Mouse (Mus musculus) G1E-ER4 (cell line): ENCODE measurements around the gene Rtcb. TPM values are rescaled to one million over a fixed set of nuclear protein-coding genes. Genes with fewer than 3 reads are reported as not detected.

Experiments used
- GATA1 ChIP-seq: IDR thresholded peaks from one replicate; pipeline ENCODE4 v1.8.0; 2012; ENCODE audit warnings: low read length, inconsistent platforms
- polyA plus RNA-seq: library from polyadenylated mRNA; stranded (reverse); fragments of >175 nt; gene quantifications from 2 replicates; pipeline ENCODE4 v1.2.3, GENCODE M21; 2012

Rtcb gene
- polyA plus RNA-seq, 1 experiment, result 57.7 TPM

- TF ChIP-seq GATA1, result no peak
These were observed 678 bp downstream of the Rtcb start for GRCm38 (mm10) chr10:85956871-85957419.

GRCm38 (mm10) chr10:85954429-85954828 lies 3.2 kb downstream of the Rtcb start:
- no peak for TF ChIP-seq GATA1

- no peak for TF ChIP-seq GATA1
These were observed 4.2 kb downstream of the Rtcb start for GRCm38 (mm10) chr10:85953401-85953800.

- no peak for TF ChIP-seq GATA1
These were observed 5.7 kb downstream of the Rtcb start for GRCm38 (mm10) chr10:85951765-85952443.

DNA sequence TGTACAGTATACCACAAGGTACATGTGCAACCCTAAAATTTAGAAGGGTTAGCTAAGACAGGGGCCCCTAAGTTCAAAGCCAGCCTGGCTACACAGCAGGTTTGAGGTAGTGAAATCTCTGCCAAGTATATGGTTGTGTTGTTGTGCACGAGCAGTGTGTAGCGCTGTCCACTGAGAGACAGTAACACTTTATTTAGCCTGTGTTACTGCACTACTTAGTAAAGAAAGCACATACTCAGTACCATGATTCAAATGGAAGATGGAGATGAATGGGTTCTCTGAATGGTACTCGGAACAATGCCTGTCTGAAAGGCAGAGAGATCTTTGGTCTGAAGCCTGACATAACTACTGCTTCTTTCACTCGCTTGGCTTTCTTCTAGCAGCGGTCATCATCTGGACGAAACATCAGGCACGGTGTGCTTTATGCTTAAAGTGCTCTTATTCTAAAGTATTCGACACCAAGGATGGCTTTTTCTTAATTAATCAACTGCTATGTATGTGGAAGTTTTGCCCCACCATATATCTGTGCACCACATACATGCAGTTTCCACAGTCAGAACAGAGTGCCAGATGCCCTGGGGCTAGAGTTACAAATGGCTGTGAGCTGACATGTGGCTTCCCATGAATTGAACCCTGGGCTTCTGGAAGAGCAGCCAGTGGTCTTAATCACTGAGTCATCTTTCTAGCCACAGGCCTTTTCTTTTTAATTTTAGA lies 9.0 kb downstream of the Rtcb start:
- no peak for TF ChIP-seq GATA1

DNA sequence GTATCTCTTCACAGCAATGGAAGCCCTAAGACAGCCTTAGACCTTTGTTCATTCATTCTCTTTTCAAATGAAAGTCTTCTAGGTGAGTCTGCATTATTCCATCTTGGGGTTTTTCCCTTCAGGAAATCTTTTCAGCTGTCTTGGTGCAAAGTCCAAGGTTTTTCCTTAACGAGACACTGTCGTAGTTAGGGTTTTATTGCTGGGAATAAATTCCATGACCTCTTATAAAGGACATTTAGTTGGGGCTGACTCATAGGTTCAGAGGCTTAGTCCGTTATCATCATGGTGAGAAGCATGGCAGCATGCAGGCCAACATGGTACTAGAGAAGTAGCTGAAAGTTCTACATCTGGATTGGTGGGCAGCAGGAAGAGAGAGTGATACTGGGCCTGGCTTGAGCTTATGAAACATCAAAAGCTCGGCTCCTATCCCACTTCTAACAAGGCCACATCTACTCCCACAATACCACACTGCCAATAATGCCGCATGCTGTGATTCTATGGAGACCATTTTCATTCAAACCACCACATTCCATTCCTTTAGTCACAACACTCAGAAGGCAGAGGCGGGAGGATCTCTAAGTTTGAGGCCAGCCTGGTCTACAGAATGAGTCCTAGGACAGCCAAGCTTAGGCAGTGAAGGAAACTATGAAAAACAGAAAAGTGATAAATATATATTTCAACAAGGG lies 21.2 kb downstream of the Rtcb start:
- no peak for TF ChIP-seq GATA1

GRCm38 (mm10) chr10:85929962-85930361 lies 27.7 kb downstream of the Rtcb start:
- no peak for TF ChIP-seq GATA1

DNA sequence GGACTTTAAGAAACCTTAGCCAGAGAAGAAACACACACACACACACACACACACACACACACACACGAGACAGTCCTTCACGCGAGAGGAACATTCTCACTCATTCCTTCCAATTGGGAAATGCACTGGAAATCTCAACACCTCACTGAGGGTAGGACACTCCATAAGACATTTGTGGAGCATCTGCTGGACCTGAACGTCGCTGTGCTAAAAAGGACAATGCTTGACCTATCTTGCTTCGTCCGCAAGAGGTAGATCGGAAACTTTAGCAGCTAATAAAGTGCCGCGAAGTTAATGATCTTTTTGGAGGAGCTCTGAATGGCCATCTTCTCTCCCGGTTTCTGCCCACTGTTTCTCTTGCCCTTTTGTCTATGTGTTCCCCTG lies 28.4 kb downstream of the Rtcb start:
- no peak for TF ChIP-seq GATA1

- TF ChIP-seq GATA1, result no peak
These were observed 29.0 kb downstream of the Rtcb start for GRCm38 (mm10) chr10:85928499-85929207.

DNA sequence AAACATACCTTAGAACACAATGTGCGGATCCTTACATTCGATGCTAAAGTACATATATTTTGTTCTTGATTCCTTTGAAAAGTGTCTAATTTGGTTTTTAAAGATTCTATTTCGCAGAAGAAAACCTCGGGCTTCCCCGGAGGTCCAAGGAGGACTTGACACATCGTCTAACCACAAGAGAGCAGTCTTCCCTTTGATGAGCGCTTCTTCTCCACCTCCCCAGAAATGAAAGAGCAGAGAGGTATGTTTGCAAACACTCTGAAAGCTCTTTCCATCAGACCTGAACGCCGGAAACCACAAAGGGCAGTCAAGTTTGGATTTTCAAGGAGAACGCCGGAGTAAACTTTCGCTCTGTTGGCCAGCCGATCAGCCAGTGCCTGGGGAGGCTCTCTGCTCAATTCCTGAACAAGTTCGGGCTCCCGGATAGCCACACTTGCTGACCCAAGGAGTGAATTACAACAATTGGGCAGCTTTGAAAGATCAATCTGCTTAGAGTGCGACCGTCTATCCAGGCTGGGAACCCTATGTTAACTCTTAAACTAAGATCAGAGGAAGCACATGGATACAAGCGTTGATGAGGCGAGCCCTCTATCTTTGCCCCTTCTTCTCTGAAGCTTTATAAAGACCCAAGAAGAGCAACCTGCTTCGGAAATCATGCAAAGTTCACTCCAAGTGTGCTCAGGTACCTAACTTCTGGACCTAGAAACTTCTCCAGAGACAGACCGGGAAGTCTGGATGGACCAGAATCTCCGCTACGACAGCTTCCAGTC lies 29.8 kb downstream of the Rtcb start, which contains the start of gene Ascl4:
Ascl4 (plus strand) TSS at position 6 of the 770 bp plus-strand sequence.
- TF ChIP-seq GATA1, result no peak

- TF ChIP-seq GATA1, result no peak
These were observed 40.9 kb downstream of the Rtcb start, which contains the start of gene Prdm4 for GRCm38 (mm10) chr10:85916498-85917309. Prdm4 (minus strand) TSS chr10:85917142.

Other genes with a start within 250 kb of the Rtcb start
- gene Pwp1, start 128.3 kb downstream of the Rtcb start, polyA plus RNA-seq, result 40.6 and 51.5 TPM in 2 replicates
- gene Prdm4, start 40.7 kb downstream of the Rtcb start, polyA plus RNA-seq, result 10.0 and 14.5 TPM in 2 replicates
- gene Ascl4, start 30.1 kb downstream of the Rtcb start, polyA plus RNA-seq, result not detected in 2 replicates
- not detected in 2 replicates for gene Bpifc, start 54.1 kb upstream of the Rtcb start, polyA plus RNA-seq
- gene Fbxo7, start 64.1 kb upstream of the Rtcb start, polyA plus RNA-seq, result 21.8 and 29.7 TPM in 2 replicates